ENCODE assay signal across 12 mouse cellular contexts in genomic region chr6:134537461-134538117, GRCm38 (mm10). TPM values are rescaled to one million over a fixed set of nuclear protein-coding genes. Genes with fewer than 3 reads are reported as not detected.
DNase-seq lines count a peak whose midpoint lies in the region; ATAC-seq and TF ChIP-seq lines count a peak whose summit lies in the region.
"Had no signal": no experiment of that assay in that cellular context is flagged by ENCODE, and none has a peak within 500 bp of the region (broad histone marks: within the 10 kb centered on the region; RNA-seq: fewer than 3 reads in every experiment).

No protein-coding gene starts in this region.

- no peak for ATAC-seq in heart, embryonic 12.5 days (ENCODE audit: insufficient number of reproducible peaks, low FRiP score)
- peak; percentile 70 for ATAC-seq in forebrain, postnatal 0 days
- ATAC-seq in midbrain, embryonic 15.5 days (replicated peaks): 0 out of 2 replicates have a peak, but pooled peaks have one; percentile 38

- peaks cover 23% of the 10 kb centered on the region for H3K4me1 ChIP-seq in heart, embryonic 12.5 days (replicated peaks)
- no peaks in the 10 kb centered on the region for H3K4me1 ChIP-seq in forebrain, postnatal 0 days (ENCODE audit: insufficient read depth)
- peaks cover 8% of the 10 kb centered on the region; the same call in 1 of the 2 replicates for H3K4me1 ChIP-seq in midbrain, embryonic 15.5 days

- no peak for TF ChIP-seq CTCF in forebrain, postnatal 0 days (IDR thresholded peaks at IDR 0.05; ENCODE audit: low read depth)

- no peak overlapping the region for H3K4me3 ChIP-seq in heart, embryonic 12.5 days
- H3K4me3 ChIP-seq in forebrain, postnatal 0 days (ENCODE audit: low read depth, low read length): no peak overlapping the region
- H3K4me3 ChIP-seq in midbrain, embryonic 15.5 days: no peak overlapping the region
- H3K4me3 ChIP-seq: embryonic facial prominence, embryonic 13.5 days had no signal

- no peaks in the 10 kb centered on the region for H3K27me3 ChIP-seq in heart, embryonic 12.5 days (replicated peaks)
- no peaks in the 10 kb centered on the region for H3K27me3 ChIP-seq in forebrain, postnatal 0 days (ENCODE audit: insufficient read depth, low read length)
- no peaks in the 10 kb centered on the region for H3K27me3 ChIP-seq in midbrain, embryonic 15.5 days (replicated peaks)
- H3K27me3 ChIP-seq: embryonic facial prominence, embryonic 13.5 days had no signal

- H3K4me2 ChIP-seq in heart, embryonic 12.5 days: no peak overlapping the region
- H3K4me2 ChIP-seq in forebrain, postnatal 0 days (ENCODE audit: low read depth): no peak overlapping the region
- H3K4me2 ChIP-seq in midbrain, embryonic 15.5 days: no peak overlapping the region
- H3K4me2 ChIP-seq: embryonic facial prominence, embryonic 13.5 days had no signal

- no peaks in the 10 kb centered on the region for H3K9me3 ChIP-seq in heart, embryonic 12.5 days (replicated peaks)
- no peaks in the 10 kb centered on the region for H3K9me3 ChIP-seq in forebrain, postnatal 0 days (ENCODE audit: low read length)
- H3K9me3 ChIP-seq in midbrain, embryonic 15.5 days: no peaks in the 10 kb centered on the region
- H3K9me3 ChIP-seq: embryonic facial prominence, embryonic 13.5 days had no signal

- peak overlapping the region; percentile 21; the same call in 1 of the 2 replicates for H3K27ac ChIP-seq in heart, embryonic 12.5 days (ENCODE audit: poor library complexity, severe bottlenecking)
- 0 out of 2 replicates have a peak overlapping the region, but pooled peaks have one; percentile 45 for H3K27ac ChIP-seq in forebrain, postnatal 0 days (ENCODE audit: low read depth, low read length)
- H3K27ac ChIP-seq in midbrain, embryonic 15.5 days: 0 out of 2 replicates have a peak overlapping the region, but pooled peaks have one; percentile 15
- H3K27ac ChIP-seq: embryonic facial prominence, embryonic 13.5 days had no signal

- H3K9ac ChIP-seq in heart, embryonic 12.5 days: no peak overlapping the region
- no peak overlapping the region for H3K9ac ChIP-seq in forebrain, postnatal 0 days
- H3K9ac ChIP-seq in midbrain, embryonic 15.5 days: no peak overlapping the region
- H3K9ac ChIP-seq: embryonic facial prominence, embryonic 13.5 days had no signal

- intact Hi-C loops in heart, postnatal 10 days (cut with DNase I): no loop called here

- peaks cover 15% of the 10 kb centered on the region for H3K36me3 ChIP-seq in heart, embryonic 12.5 days
- H3K36me3 ChIP-seq in forebrain, postnatal 0 days (ENCODE audit: insufficient read depth): no peaks in the 10 kb centered on the region
- H3K36me3 ChIP-seq in midbrain, embryonic 15.5 days (replicated peaks): no peaks in the 10 kb centered on the region

- no peak for DNase-seq in heart, postnatal 10 days
- DNase-seq in brain, adult 2 months (ENCODE audit: low read depth, low spot score): peak; percentile 68
- no peak for DNase-seq in forebrain, postnatal 0 days
- no peak for DNase-seq in kidney, postnatal 10 days
- DNase-seq in T-cell, adult 2 months (ENCODE audit: low spot score): no peak
- DNase-seq in thymus, adult 18-20 months: no peak
- DNase-seq: B cell, adult 2 months; cerebellum, adult 18-20 months; kidney, adult 18-20 months had no signal

- 42% methylated on average over 10 of the region's 10 CpGs for WGBS in heart, embryonic 12.5 days
- WGBS in forebrain, postnatal 0 days: 19% methylated on average over 10 of the region's 10 CpGs
- 47% methylated on average over 10 of the region's 10 CpGs for WGBS in midbrain, embryonic 15.5 days

RNA-seq across cellular contexts. Expression of gene Lrp6, which starts 29.2 kb away (rescaled TPM):
- polyA plus RNA-seq in heart, embryonic 12.5 days (2016; fragmentation: Nextera tagmentation; extraction: Ambion mirVana): 22.3 and 26.9 TPM in 2 replicates
- total RNA-seq in heart, postnatal 10 days (2021): 10 to 100 TPM; 53.4 to 57.0 TPM
- 29.9 and 41.3 TPM in 2 replicates for total RNA-seq in forebrain, postnatal 0 days (2014; rRNA removed)
- 12.3 and 14.7 TPM in 2 replicates for polyA plus RNA-seq in forebrain, postnatal 0 days (2015; fragmentation: Nextera tagmentation; extraction: Ambion mirVana)
- 18.8 and 19.5 TPM in 2 replicates for polyA plus RNA-seq in midbrain, embryonic 15.5 days (2015; fragmentation: Nextera tagmentation; extraction: Ambion mirVana)
